Mouse (Mus musculus): ENCODE measurements at regions not wholly inside any gene's neighbourhood (a gene's known extent, or its start where the extent isn't known, plus 50 kb on each side); places are given as distances from the start of the nearest gene placed in this dataset.

DNA sequence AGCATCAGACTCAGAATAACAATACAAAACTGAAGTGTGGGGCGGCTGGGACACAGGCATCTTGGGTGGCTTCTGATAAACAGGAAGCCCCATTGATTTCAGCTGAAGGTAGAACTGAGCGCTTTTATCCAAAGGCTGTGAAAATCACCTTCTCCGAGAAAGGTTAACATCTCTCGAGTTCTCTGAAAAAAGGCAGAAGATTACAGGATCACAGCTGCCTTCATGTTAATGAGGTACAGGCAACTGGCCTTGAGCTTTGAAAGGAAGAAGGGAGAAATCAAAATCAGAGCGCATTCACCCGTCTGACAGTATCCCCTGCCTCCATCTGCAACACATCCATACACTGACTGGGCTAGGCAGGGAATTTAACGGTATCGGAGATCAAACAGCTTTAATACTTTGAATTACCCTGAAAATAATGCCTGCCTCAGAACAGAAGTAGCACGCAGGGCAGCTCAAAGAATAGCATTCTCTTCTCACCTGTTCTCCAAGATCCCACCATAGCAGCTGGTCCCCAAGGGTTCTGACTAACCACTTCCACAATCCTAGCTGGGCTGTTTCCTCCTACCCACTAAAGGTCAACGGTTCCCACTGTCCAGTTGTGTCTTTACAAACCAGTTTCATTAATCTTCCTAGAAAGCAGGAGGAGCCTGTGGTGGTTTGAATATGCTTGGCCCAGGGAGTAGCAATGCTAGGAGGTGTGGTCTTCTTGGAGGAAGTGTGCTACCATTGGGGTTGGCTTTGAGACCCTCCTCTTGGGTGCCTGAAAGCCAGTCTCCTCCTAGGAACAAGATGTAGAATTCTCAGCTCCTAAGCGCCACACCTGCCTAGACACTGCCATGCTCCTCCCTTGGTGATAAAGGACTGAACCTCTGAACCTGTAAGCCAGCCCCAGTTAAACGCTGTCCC, 141.6 kb downstream of the Sox4 start:
- H3K4me2 ChIP-seq (replicated peaks; ENCODE audit: low read depth), result no peak overlapping the region
- TF ChIP-seq EP300 (optimal IDR thresholded peaks at IDR 0.05) (no peak), CTCF (IDR thresholded peaks at IDR 0.05; ENCODE audit: low read depth) (no peak)
- 49% methylated on average over 12 of the region's 12 CpGs for WGBS
- no peak overlapping the region for H3K27ac ChIP-seq (replicated peaks)
- ATAC-seq (ENCODE audit: low FRiP score, low TSS enrichment) (no peak), DNase-seq (ENCODE audit: low spot score) (no peak)
- H3K9me3 ChIP-seq (ENCODE audit: control insufficient read depth, low read length), result no peaks in the 10 kb centered on the region
- H3K4me3 ChIP-seq (ENCODE audit: low read depth, low read length), result no peak overlapping the region
- no peaks in the 10 kb centered on the region for H3K27me3 ChIP-seq (ENCODE audit: control insufficient read depth, insufficient read depth, low read length)
- H3K36me3 ChIP-seq (ENCODE audit: control insufficient read depth, insufficient read depth, low read length), result no peaks in the 10 kb centered on the region
- no peak overlapping the region for H3K9ac ChIP-seq (ENCODE audit: low read length)
- peaks cover 3% of the 10 kb centered on the region; the same call in 1 of the 2 replicates for H3K4me1 ChIP-seq (replicated peaks; ENCODE audit: control insufficient read depth, insufficient read depth)

DNA sequence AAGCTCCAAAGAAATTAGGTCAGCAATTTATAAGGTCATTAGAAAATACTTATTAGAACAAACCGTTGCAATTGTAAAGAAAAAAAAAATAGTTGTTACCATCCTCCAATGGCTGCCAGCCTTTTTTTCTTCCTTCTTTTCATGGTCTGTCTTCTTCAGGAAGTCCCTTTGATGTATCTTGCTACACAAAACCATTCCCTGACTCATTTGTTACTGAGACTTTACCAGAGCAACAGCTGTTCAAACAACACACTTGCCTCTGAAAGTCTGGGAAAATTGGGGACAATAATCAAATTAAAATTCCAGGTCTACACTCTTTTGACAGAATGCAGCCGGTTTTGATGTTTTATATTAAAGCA, 142.5 kb downstream of the Sox4 start:
- Histone ChIP-seq H3K36me3 (ENCODE audit: control insufficient read depth, insufficient read depth, low read length) (no peaks in the 10 kb centered on the region), H3K4me3 (ENCODE audit: low read depth, low read length) (no peak overlapping the region), H3K27me3 (ENCODE audit: control insufficient read depth, insufficient read depth, low read length) (no peaks in the 10 kb centered on the region), H3K9ac (ENCODE audit: low read length) (no peak overlapping the region), H3K27ac (replicated peaks) (no peak overlapping the region), H3K4me1 (replicated peaks; ENCODE audit: control insufficient read depth, insufficient read depth) (peaks cover 3% of the 10 kb centered on the region; the same call in 1 of the 2 replicates), H3K4me2 (replicated peaks; ENCODE audit: low read depth) (no peak overlapping the region), H3K9me3 (ENCODE audit: control insufficient read depth, low read length) (no peaks in the 10 kb centered on the region)
- 13% methylated on average over 2 of the region's 2 CpGs for WGBS
- TF ChIP-seq CTCF (IDR thresholded peaks at IDR 0.05; ENCODE audit: low read depth) (no peak), EP300 (optimal IDR thresholded peaks at IDR 0.05) (no peak)
- DNase-seq (ENCODE audit: low spot score) (no peak), ATAC-seq (ENCODE audit: low FRiP score, low TSS enrichment) (no peak)

DNA sequence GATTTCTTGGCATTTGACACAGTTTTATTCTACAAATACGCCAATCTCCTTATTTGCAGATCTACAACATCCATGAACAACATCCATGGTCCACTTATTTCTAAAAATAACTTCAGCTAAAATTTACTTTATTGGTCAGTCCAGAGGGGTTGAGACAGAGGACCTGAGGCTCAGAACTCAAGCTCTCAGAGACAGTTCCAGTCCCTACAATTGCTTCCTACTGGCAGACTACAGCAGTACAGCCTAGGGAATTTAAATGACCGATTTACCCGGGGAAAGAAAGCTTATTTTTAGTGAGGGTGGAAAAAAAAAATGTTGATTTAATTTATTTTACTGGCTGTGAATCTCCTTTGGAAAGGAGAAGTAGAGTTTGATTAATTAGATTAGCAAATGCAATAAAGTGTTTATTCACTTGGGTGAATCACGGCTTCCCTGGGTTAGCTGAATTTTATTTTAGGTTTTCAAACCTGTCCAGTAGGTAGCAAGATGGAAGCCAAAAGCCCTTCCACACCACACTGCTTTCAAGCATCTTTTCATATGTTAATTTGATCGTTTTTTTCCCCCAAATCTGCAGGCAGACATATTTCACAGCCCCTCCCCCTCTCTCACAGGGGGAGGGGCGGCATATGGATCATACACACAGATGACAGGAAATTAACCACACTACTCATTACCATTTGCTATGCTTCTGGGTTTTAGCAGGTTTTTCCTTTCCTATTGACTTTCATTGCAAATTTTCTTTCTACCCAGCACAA, 143.0 kb downstream of the Sox4 start:
- H3K27ac ChIP-seq (replicated peaks), result no peak overlapping the region
- 38% methylated on average over 6 of the region's 6 CpGs for WGBS
- peaks cover 3% of the 10 kb centered on the region; the same call in 1 of the 2 replicates for H3K4me1 ChIP-seq (replicated peaks; ENCODE audit: control insufficient read depth, insufficient read depth)
- no peaks in the 10 kb centered on the region for H3K27me3 ChIP-seq (ENCODE audit: control insufficient read depth, insufficient read depth, low read length)
- no peak overlapping the region for H3K4me3 ChIP-seq (ENCODE audit: low read depth, low read length)
- no peak overlapping the region for H3K9ac ChIP-seq (ENCODE audit: low read length)
- no peaks in the 10 kb centered on the region for H3K9me3 ChIP-seq (ENCODE audit: control insufficient read depth, low read length)
- no peaks in the 10 kb centered on the region for H3K36me3 ChIP-seq (ENCODE audit: control insufficient read depth, insufficient read depth, low read length)
- ATAC-seq (ENCODE audit: low FRiP score, low TSS enrichment) (no peak), DNase-seq (ENCODE audit: low spot score) (no peak)
- H3K4me2 ChIP-seq (replicated peaks; ENCODE audit: low read depth), result no peak overlapping the region
- no peak for TF ChIP-seq EP300 (optimal IDR thresholded peaks at IDR 0.05)
- TF ChIP-seq CTCF (IDR thresholded peaks at IDR 0.05; ENCODE audit: low read depth), result no peak

DNA sequence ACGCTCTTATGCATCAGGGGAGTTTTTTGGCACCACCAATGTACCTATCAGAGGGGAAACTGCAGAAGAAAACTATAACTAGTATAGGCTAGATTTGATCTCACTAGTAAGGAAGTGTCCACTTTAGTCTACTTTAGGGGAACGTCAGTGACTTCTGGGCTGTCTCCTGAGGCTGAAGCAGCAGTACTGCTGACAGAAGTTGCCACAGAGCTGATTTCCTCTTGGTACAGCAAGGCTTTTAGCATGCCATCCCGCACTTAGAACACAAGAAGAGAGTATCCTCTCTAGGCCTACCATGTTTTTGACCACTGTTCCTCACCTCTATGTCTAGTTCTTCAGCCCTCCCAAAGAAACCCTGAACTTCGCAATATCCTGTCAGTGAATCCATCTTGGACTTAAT, 148.2 kb downstream of the Sox4 start:
- Histone ChIP-seq H3K9ac (ENCODE audit: low read length) (no peak overlapping the region), H3K4me1 (replicated peaks; ENCODE audit: control insufficient read depth, insufficient read depth) (no peaks in the 10 kb centered on the region), H3K4me3 (ENCODE audit: low read depth, low read length) (no peak overlapping the region), H3K36me3 (ENCODE audit: control insufficient read depth, insufficient read depth, low read length) (no peaks in the 10 kb centered on the region), H3K27me3 (ENCODE audit: control insufficient read depth, insufficient read depth, low read length) (no peaks in the 10 kb centered on the region), H3K27ac (replicated peaks) (no peak overlapping the region), H3K4me2 (replicated peaks; ENCODE audit: low read depth) (no peak overlapping the region), H3K9me3 (ENCODE audit: control insufficient read depth, low read length) (no peaks in the 10 kb centered on the region)
- DNase-seq (ENCODE audit: low spot score) (no peak), ATAC-seq (ENCODE audit: low FRiP score, low TSS enrichment) (no peak)
- 75% methylated on average over 4 of the region's 4 CpGs for WGBS
- no peak for TF ChIP-seq CTCF (IDR thresholded peaks at IDR 0.05; ENCODE audit: low read depth)
- no peak for TF ChIP-seq EP300 (optimal IDR thresholded peaks at IDR 0.05)

DNA sequence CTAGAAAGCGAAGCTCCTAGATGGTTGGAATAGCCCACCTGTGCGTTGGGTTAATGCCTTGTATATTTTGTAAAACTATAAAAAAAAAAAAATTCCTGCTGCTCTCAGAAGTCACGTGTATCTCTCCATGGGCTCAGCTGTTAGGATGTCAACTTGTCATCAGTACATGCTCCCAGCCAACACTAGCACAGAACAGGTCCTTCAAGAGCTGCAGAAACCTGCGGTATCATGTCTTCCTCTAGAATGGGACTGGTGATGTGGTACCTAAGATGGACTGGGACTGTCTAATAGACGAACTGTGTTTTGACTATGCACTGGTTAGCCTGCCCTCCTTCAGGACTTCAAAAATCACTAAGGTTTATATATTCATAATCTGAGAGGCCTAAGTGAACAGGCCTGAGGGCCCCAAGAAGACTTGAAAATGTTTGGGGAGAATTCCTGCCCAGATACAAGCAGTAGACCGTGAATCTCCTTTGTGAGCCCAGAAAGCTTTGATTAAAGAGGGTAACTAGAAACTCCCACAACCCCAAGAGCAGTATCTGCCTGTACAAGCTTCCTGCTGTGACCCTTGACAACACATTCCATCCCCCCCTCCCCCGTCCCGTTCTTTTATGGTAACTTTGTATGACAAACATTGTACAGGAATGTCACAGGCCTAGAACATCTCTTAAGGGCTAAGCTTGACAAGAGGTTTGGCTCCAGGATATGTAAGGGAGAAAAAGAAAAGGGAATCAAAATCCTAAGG, 152.1 kb downstream of the Sox4 start:
- TF ChIP-seq CTCF (IDR thresholded peaks at IDR 0.05; ENCODE audit: low read depth), result no peak
- TF ChIP-seq EP300 (optimal IDR thresholded peaks at IDR 0.05), result no peak
- Histone ChIP-seq H3K27me3 (ENCODE audit: control insufficient read depth, insufficient read depth, low read length) (no peaks in the 10 kb centered on the region), H3K9me3 (ENCODE audit: control insufficient read depth, low read length) (no peaks in the 10 kb centered on the region), H3K4me3 (ENCODE audit: low read depth, low read length) (no peak overlapping the region), H3K4me2 (replicated peaks; ENCODE audit: low read depth) (no peak overlapping the region), H3K36me3 (ENCODE audit: control insufficient read depth, insufficient read depth, low read length) (no peaks in the 10 kb centered on the region), H3K9ac (ENCODE audit: low read length) (no peak overlapping the region), H3K4me1 (replicated peaks; ENCODE audit: control insufficient read depth, insufficient read depth) (no peaks in the 10 kb centered on the region), H3K27ac (replicated peaks) (no peak overlapping the region)
- DNase-seq (ENCODE audit: low spot score) (no peak), ATAC-seq (ENCODE audit: low FRiP score, low TSS enrichment) (no peak)
- WGBS, result 59% methylated on average over 8 of the region's 8 CpGs
